Mouse (Mus musculus) megakaryocyte, embryonic 14.5 days (primary cell): ENCODE data around the gene Runx3.

Source experiments
- FLI1 ChIP-seq: IDR thresholded peaks from 2 replicates; pipeline ENCODE4 v1.6.1; 2012; ENCODE audit warnings: low read length, inconsistent platforms, mixed read lengths
- GATA1 ChIP-seq: IDR thresholded peaks from 3 replicates; pipeline ENCODE4 v1.6.1; 2012; ENCODE audit warnings: mixed read lengths, low read length, inconsistent platforms, borderline replicate concordance

DNA sequence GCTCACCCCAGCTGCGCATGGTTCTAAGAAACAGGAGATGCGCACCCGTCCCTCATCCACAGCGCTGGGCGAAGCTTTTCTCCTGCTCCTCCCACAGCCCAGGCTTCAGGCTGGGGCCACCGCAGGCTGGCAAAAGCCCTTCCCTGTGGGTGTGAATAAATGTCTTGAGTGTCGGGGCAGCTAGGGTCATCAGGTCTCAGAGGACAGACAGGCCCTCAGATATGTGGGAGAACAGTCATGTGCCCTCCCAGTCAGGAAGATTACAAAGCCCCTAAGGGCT is 39.9 kb upstream of the Runx3 start:
- TF ChIP-seq GATA1 (no peak), FLI1 (no peak)
